Mouse (Mus musculus) liver, embryonic 16.5 days (tissue): ENCODE results near the gene Pusl1. TPM values are rescaled to one million over a fixed set of nuclear protein-coding genes. Genes with fewer than 3 reads are reported as not detected.

Experiments used
- ATAC-seq: fragments of 200-750 bp; cut with Nextera tagmentation; 2 replicates; pipeline ENCODE4 v1.8.0; 2017; ENCODE audit warnings: low read depth, mild to moderate bottlenecking, moderate number of reproducible peaks, moderate library complexity
- H3K27ac ChIP-seq: fragments of 300-500 bp; sonication (generic); 2 replicates; pipeline ENCODE4 v1.5.1; 2014; ENCODE audit warnings: mild to moderate bottlenecking, low read length
- H3K27me3 ChIP-seq: fragments of 300-500 bp; sonication (generic); 2 replicates; pipeline ENCODE4 v1.6.1; 2014; ENCODE audit warnings: low read depth, low read length, mixed read lengths; ENCODE audit not compliant: control insufficient read depth, insufficient read depth
- H3K36me3 ChIP-seq: fragments of 300-500 bp; sonication (generic); 2 replicates; pipeline ENCODE4 v1.6.1; 2014; ENCODE audit warnings: mild to moderate bottlenecking; ENCODE audit not compliant: control insufficient read depth, insufficient read depth
- H3K4me1 ChIP-seq: fragments of 300-500 bp; sonication (generic); 2 replicates; pipeline ENCODE4 v1.6.1; 2014; ENCODE audit warnings: low read depth, low read length, mixed read lengths; ENCODE audit not compliant: control insufficient read depth
- H3K4me2 ChIP-seq: fragments of 300-500 bp; sonication (generic); 2 replicates; pipeline ENCODE4 v1.6.1; 2014; ENCODE audit warnings: low read depth, low read length, mixed read lengths
- H3K4me3 ChIP-seq: fragments of 300-500 bp; sonication (generic); 2 replicates; pipeline ENCODE4 v1.5.1; 2014; ENCODE audit warnings: low read depth, mild to moderate bottlenecking, low read length
- H3K9ac ChIP-seq: fragments of 300-500 bp; sonication (generic); 2 replicates; pipeline ENCODE4 v1.6.1; 2014; ENCODE audit warnings: low read depth, low read length
- H3K9me3 ChIP-seq: fragments of 300-500 bp; sonication (generic); replicated peaks from 2 replicates; pipeline ENCODE4 v1.6.1; 2016; ENCODE audit warnings: low read length; ENCODE audit not compliant: control insufficient read depth
- WGBS: fragments of 180-500 bp; shearing (Covaris S2); extraction: QIAGEN DNeasy Blood & Tissue Kit; methylation state at CpG from one replicate; pipeline ENCODE4 v1.1.7; 2014; ENCODE audit not compliant: insufficient replicate concordance; 5-methylcytosine and 5-hydroxymethylcytosine counted together
- polyA plus RNA-seq: library from polyadenylated mRNA; unstranded; fragments of >200 nt; fragmentation: Nextera tagmentation; extraction: Ambion mirVana; gene quantifications from 2 replicates; pipeline ENCODE4 v1.2.1, GENCODE M21; 2015

Pusl1 gene
- polyA plus RNA-seq, 1 experiment from 2014 or later = 13.4 TPM

GRCm38 (mm10) chr4:155851368-155851767, 40.2 kb downstream of the Pusl1 start:
- no peaks in the 10 kb centered on the region for H3K9me3 ChIP-seq
- no peak overlapping the region for H3K4me3 ChIP-seq
- H3K27ac ChIP-seq = no peak overlapping the region
- no peak overlapping the region for H3K9ac ChIP-seq
- WGBS = 76% methylated on average over 3 of the region's 3 CpGs
- ATAC-seq = no peak
- H3K4me1 ChIP-seq = peaks cover 40% of the 10 kb centered on the region
- no peak overlapping the region for H3K4me2 ChIP-seq
- no peaks in the 10 kb centered on the region for H3K27me3 ChIP-seq
- peaks cover 9% of the 10 kb centered on the region for H3K36me3 ChIP-seq

- WGBS = 54% methylated on average over 3 of the region's 3 CpGs
- Histone ChIP-seq H3K9ac (peak overlapping the region; percentile 2; the same call in 1 of the 2 replicates), H3K4me2 (no peak overlapping the region), H3K27me3 (no peaks in the 10 kb centered on the region), H3K36me3 (peaks cover 3% of the 10 kb centered on the region; the same call in 1 of the 2 replicates), H3K27ac (no peak overlapping the region), H3K4me1 (peaks cover 33% of the 10 kb centered on the region), H3K4me3 (no peak overlapping the region), H3K9me3 (no peaks in the 10 kb centered on the region)
- ATAC-seq = no peak
These were observed 41.7 kb downstream of the Pusl1 start for GRCm38 (mm10) chr4:155849792-155850451.

GRCm38 (mm10) chr4:155849391-155849790, 42.2 kb downstream of the Pusl1 start:
- no peak overlapping the region for H3K27ac ChIP-seq
- peaks cover 33% of the 10 kb centered on the region for H3K4me1 ChIP-seq
- H3K4me3 ChIP-seq = no peak overlapping the region
- WGBS = 68% methylated on average over 2 of the region's 2 CpGs
- no peaks in the 10 kb centered on the region for H3K27me3 ChIP-seq
- H3K36me3 ChIP-seq = no peaks in the 10 kb centered on the region
- H3K4me2 ChIP-seq = peak overlapping the region; percentile 98
- ATAC-seq = no peak
- no peaks in the 10 kb centered on the region for H3K9me3 ChIP-seq
- H3K9ac ChIP-seq = peak overlapping the region; percentile 2

- peaks cover 33% of the 10 kb centered on the region for H3K4me1 ChIP-seq
- no peaks in the 10 kb centered on the region for H3K27me3 ChIP-seq
- no peak for ATAC-seq
- peak overlapping the region; percentile 87 for H3K4me3 ChIP-seq
- no peak overlapping the region for H3K27ac ChIP-seq
- WGBS = 49% methylated on average over 7 of the region's 7 CpGs
- peak overlapping the region; percentile 95 for H3K9ac ChIP-seq
- H3K9me3 ChIP-seq = no peaks in the 10 kb centered on the region
- H3K4me2 ChIP-seq = peak overlapping the region; percentile 98
- no peaks in the 10 kb centered on the region for H3K36me3 ChIP-seq
These were observed 43.0 kb downstream of the Pusl1 start for GRCm38 (mm10) chr4:155848434-155849095.

- Histone ChIP-seq H3K9me3 (no peaks in the 10 kb centered on the region), H3K9ac (peak overlapping the region; percentile 95), H3K4me3 (peak overlapping the region; percentile 87), H3K27ac (peak overlapping the region; percentile 79), H3K27me3 (peaks cover 3% of the 10 kb centered on the region), H3K36me3 (no peaks in the 10 kb centered on the region), H3K4me1 (peaks cover 33% of the 10 kb centered on the region), H3K4me2 (peak overlapping the region; percentile 98)
- peak; percentile 63 for ATAC-seq
- 1% methylated on average over 68 of the region's 69 CpGs for WGBS
These were observed 43.8 kb downstream of the Pusl1 start for GRCm38 (mm10) chr4:155847591-155848352.

- Histone ChIP-seq H3K4me2 (peak within 1 kb of the TSS; percentile 98), H3K27ac (peak within 1 kb of the TSS; percentile 79), H3K27me3 (peaks cover 8% of the 10 kb centered on the region), H3K4me1 (peaks cover 33% of the 10 kb centered on the region), H3K9ac (peak within 1 kb of the TSS; percentile 95), H3K9me3 (no peaks in the 10 kb centered on the region), H3K4me3 (peak within 1 kb of the TSS; percentile 87), H3K36me3 (no peaks in the 10 kb centered on the region)
- 3% methylated on average over 61 of the region's 65 CpGs for WGBS
- peak; percentile 92 for ATAC-seq
These were observed 44.6 kb downstream of the Pusl1 start, which contains the start of gene Dvl1 for GRCm38 (mm10) chr4:155846871-155847578. Gene Dvl1 (plus strand): TSS chr4:155847402.

GRCm38 (mm10) chr4:155843231-155843630, 48.4 kb downstream of the Pusl1 start:
- Histone ChIP-seq H3K9ac (no peak overlapping the region), H3K4me1 (peaks cover 29% of the 10 kb centered on the region), H3K27me3 (peaks cover 25% of the 10 kb centered on the region), H3K4me2 (no peak overlapping the region), H3K4me3 (no peak overlapping the region), H3K36me3 (no peaks in the 10 kb centered on the region), H3K27ac (no peak overlapping the region), H3K9me3 (no peaks in the 10 kb centered on the region)
- 74% methylated on average over 5 of the region's 5 CpGs for WGBS
- no peak for ATAC-seq

GRCm38 (mm10) chr4:155841651-155842270, 49.8 kb downstream of the Pusl1 start:
- Histone ChIP-seq H3K36me3 (no peaks in the 10 kb centered on the region), H3K4me2 (peak overlapping the region; percentile 78), H3K27ac (no peak overlapping the region), H3K9me3 (no peaks in the 10 kb centered on the region), H3K4me1 (peaks cover 21% of the 10 kb centered on the region), H3K4me3 (peak overlapping the region; percentile 60; the same call in 1 of the 2 replicates), H3K9ac (no peak overlapping the region), H3K27me3 (peaks cover 25% of the 10 kb centered on the region)
- no peak for ATAC-seq
- WGBS = 48% methylated on average over 38 of the region's 38 CpGs
